Mouse (Mus musculus): ENCODE measurements around the gene Lama5.
"Not testable (repeated sequence)": the region's sequence is repeated elsewhere in the genome, so short reads cannot be mapped to it uniquely, and the experiment has no call there.

Gene Lama5

GRCm38 (mm10) chr2:180197323-180198037 is 28.2 kb downstream of the Lama5 start:
- in situ Hi-C loops (cut with MboI) = no loop called here

GRCm38 (mm10) chr2:180196610-180197322 is 28.9 kb downstream of the Lama5 start:
- in situ Hi-C loops (cut with MboI) = no loop called here

GRCm38 (mm10) chr2:180187362-180187761 is 38.3 kb downstream of the Lama5 start:
- in situ Hi-C loops (cut with MboI) = no loop called here

GRCm38 (mm10) chr2:180185686-180186085 is 40.0 kb downstream of the Lama5 start:
- in situ Hi-C loops (cut with MboI) = no loop called here

GRCm38 (mm10) chr2:180184752-180185109 is 40.9 kb downstream of the Lama5 start:
- in situ Hi-C loops (cut with MboI) = no loop called here

GRCm38 (mm10) chr2:180184011-180184751 is 41.5 kb downstream of the Lama5 start:
- in situ Hi-C loops (cut with MboI) = no loop called here

GRCm38 (mm10) chr2:180181542-180181941 is 44.1 kb downstream of the Lama5 start:
- in situ Hi-C loops (cut with MboI) = no loop called here

- in situ Hi-C loops (cut with MboI) = no loop called here
Observed at GRCm38 (mm10) chr2:180175725-180176124, 49.9 kb downstream of the Lama5 start.

- in situ Hi-C loops (cut with MboI) = no loop called here
Observed at GRCm38 (mm10) chr2:180174121-180174520, 51.5 kb downstream of the Lama5 start.

GRCm38 (mm10) chr2:180173711-180174110 is 51.9 kb downstream of the Lama5 start:
- in situ Hi-C loops (cut with MboI) = not testable (repeated sequence)

GRCm38 (mm10) chr2:180173163-180173562 is 52.5 kb downstream of the Lama5 start:
- in situ Hi-C loops (cut with MboI) = no loop called here

GRCm38 (mm10) chr2:180172152-180172551 is 53.5 kb downstream of the Lama5 start:
- in situ Hi-C loops (cut with MboI) = no loop called here

- in situ Hi-C loops (cut with MboI) = no loop called here
Observed at GRCm38 (mm10) chr2:180171522-180172070, 54.1 kb downstream of the Lama5 start.

GRCm38 (mm10) chr2:180170806-180171521 is 54.7 kb downstream of the Lama5 start, which contains the start of gene Adrm1:
Gene Adrm1 (plus strand): TSS chr2:180171485.
- in situ Hi-C loops (cut with MboI) = no loop called here

- in situ Hi-C loops (cut with MboI) = no loop called here
Observed at GRCm38 (mm10) chr2:180170151-180170805, 55.4 kb downstream of the Lama5 start.

- in situ Hi-C loops (cut with MboI) = no loop called here
Observed at GRCm38 (mm10) chr2:180166869-180167268, 58.8 kb downstream of the Lama5 start.

GRCm38 (mm10) chr2:180165855-180166254 is 59.8 kb downstream of the Lama5 start:
- in situ Hi-C loops (cut with MboI) = no loop called here

- in situ Hi-C loops (cut with MboI) = no loop called here
Observed at GRCm38 (mm10) chr2:180158627-180159026, 67.0 kb downstream of the Lama5 start.

- in situ Hi-C loops (cut with MboI) = no loop called here
Observed at GRCm38 (mm10) chr2:180154796-180155195, 70.9 kb downstream of the Lama5 start.

GRCm38 (mm10) chr2:180148551-180148950 is 77.1 kb downstream of the Lama5 start:
- in situ Hi-C loops (cut with MboI) = no loop called here

GRCm38 (mm10) chr2:180147379-180147778 is 78.3 kb downstream of the Lama5 start:
- in situ Hi-C loops (cut with MboI) = no loop called here

All from mature B cell (primary cell).